Mouse (Mus musculus) monocyte, adult 2 months (primary cell): Measurements from ENCODE around the gene Wfdc5.

Source experiments
- DNase-seq, 2 experiments: peaks; one replicate each; pipeline ENCODE4 v3.0.0; 2022; ENCODE audit warnings: low spot score in 2 of 2, low read depth in 1 of 2

Gene Wfdc5

DNA sequence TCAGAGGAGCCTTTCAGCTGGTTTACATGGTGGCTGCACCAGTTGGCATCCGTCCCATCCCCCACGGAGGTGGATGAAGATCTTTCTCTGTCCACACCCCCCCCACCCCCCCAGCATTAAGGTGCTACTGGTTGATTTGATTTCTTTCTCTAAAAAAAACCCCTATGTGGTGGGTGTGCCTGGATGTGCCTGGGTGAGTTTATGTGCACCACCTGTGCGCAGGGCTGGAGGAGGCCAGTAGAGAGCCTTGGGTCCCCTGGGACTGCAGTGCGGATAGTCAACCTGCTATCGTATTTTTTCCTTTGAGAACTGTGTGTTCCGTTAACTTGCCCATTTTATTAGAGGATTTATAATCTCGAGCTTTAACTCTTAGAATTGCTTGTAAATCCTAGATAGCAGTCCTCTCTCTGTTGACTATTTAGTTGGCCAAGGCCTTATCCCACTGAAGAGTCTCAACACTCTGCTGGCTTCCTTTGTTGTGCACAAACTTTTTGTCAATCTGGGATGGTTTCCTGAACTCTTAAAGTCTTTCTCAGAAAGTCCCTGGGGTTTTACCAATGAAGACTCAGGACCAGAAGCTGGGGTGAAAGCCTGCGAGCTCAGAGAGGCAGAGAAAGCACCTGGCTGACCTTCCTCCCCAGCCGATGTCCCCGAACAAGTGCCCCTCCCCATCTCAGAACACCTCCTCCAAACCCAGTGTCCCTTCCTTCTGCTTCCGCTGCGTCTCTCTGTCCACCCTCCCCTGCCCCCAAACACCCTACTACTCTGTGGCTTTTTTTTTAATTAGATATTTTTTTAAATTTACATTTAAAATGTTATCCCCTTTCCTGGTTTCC, 53.7 kb downstream of the Wfdc5 start:
- DNase-seq = no peak

DNA sequence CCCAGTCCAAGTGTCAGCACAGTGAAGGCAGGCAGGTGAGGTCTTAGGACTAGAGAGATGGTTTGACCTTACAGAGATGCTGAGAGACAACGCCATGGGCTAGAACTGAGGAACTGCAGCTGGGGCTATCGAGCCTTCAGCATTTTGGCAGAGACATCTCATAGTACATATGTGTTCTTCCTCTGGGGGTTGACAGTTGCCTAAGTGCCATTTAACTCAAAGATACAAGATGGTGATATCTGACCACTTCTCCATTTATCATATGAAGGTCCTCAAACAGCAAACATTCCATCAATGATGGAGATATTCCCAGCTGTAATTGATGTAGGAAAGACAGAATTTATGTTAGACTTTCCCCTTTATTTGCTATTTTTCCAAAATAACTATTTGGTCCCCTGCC, 55.2 kb downstream of the Wfdc5 start:
- DNase-seq = no peak

DNA sequence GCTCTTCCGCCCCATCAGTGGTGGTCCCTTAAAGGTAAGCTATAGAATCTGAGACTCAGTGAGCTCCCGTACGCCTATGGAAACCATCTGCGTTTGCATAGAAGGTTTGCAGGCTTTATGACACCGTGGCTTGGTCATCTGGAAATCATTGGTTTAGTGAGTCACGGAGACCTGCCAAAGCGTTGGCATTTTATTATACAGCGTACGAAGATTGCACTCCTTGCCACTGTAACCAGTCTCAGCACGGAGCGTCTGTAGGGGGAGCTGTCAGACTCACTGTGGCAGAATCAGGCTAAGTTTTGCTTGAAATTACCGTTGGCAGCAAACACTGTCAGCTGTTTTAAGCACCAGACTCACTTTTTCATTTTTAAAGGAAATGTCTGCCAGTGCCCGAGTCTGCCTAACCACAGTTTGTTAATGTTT, 56.0 kb downstream of the Wfdc5 start:
- no peak for DNase-seq
